Mouse (Mus musculus) megakaryocyte, embryonic 14.5 days (primary cell): ENCODE measurements around the gene Tbl2.

Source experiments
- FLI1 ChIP-seq: IDR thresholded peaks from 2 replicates; pipeline ENCODE4 v1.6.1; 2012; ENCODE audit warnings: low read length, inconsistent platforms, mixed read lengths
- GATA1 ChIP-seq: IDR thresholded peaks from 3 replicates; pipeline ENCODE4 v1.6.1; 2012; ENCODE audit warnings: mixed read lengths, low read length, inconsistent platforms, borderline replicate concordance

GRCm38 (mm10) chr5:135149820-135150178, 342 bp downstream of the Tbl2 start:
- TF ChIP-seq GATA1 (no peak), FLI1 (no peak)
